Mouse (Mus musculus): ENCODE results near the gene Abhd15.

DNA sequence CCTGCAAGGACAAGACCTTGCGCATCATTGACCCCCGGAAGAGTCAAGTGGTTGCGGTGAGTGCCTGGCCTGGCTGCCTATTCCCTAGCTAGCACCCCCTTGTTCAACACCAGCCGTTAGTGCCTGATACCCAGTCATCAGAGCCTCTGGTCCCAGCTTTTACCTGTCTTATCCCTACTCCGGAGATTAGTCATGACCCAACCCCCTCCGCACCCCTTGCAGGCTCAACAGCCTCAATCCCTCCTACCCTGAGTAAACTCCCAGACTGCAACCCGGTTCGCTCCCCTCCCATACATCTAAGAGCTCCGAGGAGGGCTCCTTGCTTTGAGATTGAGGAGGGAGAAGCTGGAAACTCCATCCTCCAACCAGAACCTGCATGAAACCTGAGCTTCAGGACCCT, 48.4 kb upstream of the Abhd15 start:
- TF ChIP-seq POLR2A (IDR thresholded peaks at IDR 0.05; ENCODE audit: borderline replicate concordance, extremely low read depth, insufficient read depth, insufficient read length, poor library complexity, severe bottlenecking), result no peak
- TF ChIP-seq CTCF (IDR thresholded peaks at IDR 0.05; ENCODE audit: borderline replicate concordance, extremely low read depth, insufficient read depth, insufficient read length), result no peak
